Comparison of ENCODE assay signal across 16 mouse cellular contexts in the genomic region with DNA sequence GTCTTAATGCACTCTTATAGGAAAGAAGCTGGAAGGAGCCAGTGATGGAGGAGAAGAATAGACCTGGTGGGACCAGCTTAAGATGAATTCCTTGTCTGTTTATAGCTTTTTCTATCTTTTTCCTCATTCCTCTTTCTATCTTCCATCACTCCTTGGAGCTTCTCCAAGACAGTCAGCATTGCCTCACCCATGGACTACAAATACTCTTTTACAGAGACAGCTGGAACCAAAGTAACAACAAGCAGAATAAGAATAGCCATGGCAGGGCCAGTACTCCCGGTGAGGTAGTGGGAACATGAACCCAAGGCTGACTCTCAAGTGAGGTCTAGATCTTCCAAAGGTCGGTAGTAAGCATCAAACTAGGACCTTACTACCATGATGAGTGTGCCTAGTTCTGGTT. TPM values are rescaled to one million over a fixed set of nuclear protein-coding genes. Genes with fewer than 3 reads are reported as not detected.
DNase-seq lines count a peak whose midpoint lies in the region; ATAC-seq and TF ChIP-seq lines count a peak whose summit lies in the region.
"Had no signal": no experiment of that assay in that cellular context is flagged by ENCODE, and none has a peak within 500 bp of the region (broad histone marks: within the 10 kb centered on the region; RNA-seq: fewer than 3 reads in every experiment).

No protein-coding gene starts in this region.

- no peak overlapping the region for H3K4me2 ChIP-seq in limb, embryonic 12.5 days
- no peak overlapping the region for H3K4me2 ChIP-seq in limb, embryonic 14.5 days (replicated peaks; ENCODE audit: low read depth, low read length, severe bottlenecking)
- no peak overlapping the region for H3K4me2 ChIP-seq in liver, embryonic 11.5 days
- H3K4me2 ChIP-seq: embryonic facial prominence, embryonic 13.5 days; heart, embryonic 12.5 days had no signal

- H3K9me3 ChIP-seq in limb, embryonic 12.5 days = no peaks in the 10 kb centered on the region
- H3K9me3 ChIP-seq in limb, embryonic 10.5 days (replicated peaks) = no peaks in the 10 kb centered on the region
- H3K9me3 ChIP-seq in limb, embryonic 14.5 days (ENCODE audit: control insufficient read depth, low read length) = no peaks in the 10 kb centered on the region
- H3K9me3 ChIP-seq in liver, embryonic 11.5 days (ENCODE audit: control insufficient read depth, low read length) = no peaks in the 10 kb centered on the region
- H3K9me3 ChIP-seq: embryonic facial prominence, embryonic 13.5 days; heart, embryonic 12.5 days had no signal

- H3K27ac ChIP-seq in gastrocnemius, adult 2 months = peak overlapping the region; percentile 28
- peak overlapping the region; percentile 85; the same call in 1 of the 2 replicates for H3K27ac ChIP-seq in limb, embryonic 12.5 days
- H3K27ac ChIP-seq in limb, embryonic 10.5 days = no peak overlapping the region
- H3K27ac ChIP-seq in limb, embryonic 14.5 days (replicated peaks; ENCODE audit: low read depth, low read length) = peak overlapping the region; percentile 79
- H3K27ac ChIP-seq in liver, embryonic 11.5 days (ENCODE audit: low read depth, low read length) = no peak overlapping the region

- intact Hi-C loops in gastrocnemius, adult 2 months (cut with DNase I) = no loop called here

- no peak for TF ChIP-seq CTCF in gastrocnemius, adult 2 months (IDR thresholded peaks at IDR 0.05)

- peaks cover 13% of the 10 kb centered on the region for H3K36me3 ChIP-seq in limb, embryonic 12.5 days
- peaks cover 10% of the 10 kb centered on the region for H3K36me3 ChIP-seq in limb, embryonic 10.5 days
- 0 out of 2 replicates have a peak, but pooled peaks cover 8% of the 10 kb centered on the region for H3K36me3 ChIP-seq in limb, embryonic 14.5 days (ENCODE audit: control insufficient read depth, insufficient read depth, low read length)
- H3K36me3 ChIP-seq in liver, embryonic 11.5 days (ENCODE audit: control insufficient read depth, insufficient read depth, low read length) = no peaks in the 10 kb centered on the region

- no peak for TF ChIP-seq POLR2A in limb, embryonic 14.5 days (IDR thresholded peaks at IDR 0.05; ENCODE audit: borderline replicate concordance, extremely low read depth, insufficient read depth, insufficient read length)

- no peaks in the 10 kb centered on the region for H3K27me3 ChIP-seq in limb, embryonic 12.5 days
- no peaks in the 10 kb centered on the region for H3K27me3 ChIP-seq in limb, embryonic 10.5 days (ENCODE audit: low read depth, poor library complexity, severe bottlenecking)
- H3K27me3 ChIP-seq in limb, embryonic 14.5 days (ENCODE audit: control insufficient read depth, insufficient read depth, low read length) = no peaks in the 10 kb centered on the region
- no peaks in the 10 kb centered on the region for H3K27me3 ChIP-seq in liver, embryonic 11.5 days (replicated peaks; ENCODE audit: control insufficient read depth, insufficient read depth, low read length)
- H3K27me3 ChIP-seq: embryonic facial prominence, embryonic 13.5 days; heart, embryonic 12.5 days had no signal

- no peak for ATAC-seq in limb, embryonic 12.5 days (ENCODE audit: insufficient number of reproducible peaks, insufficient read depth, low FRiP score, low TSS enrichment, low read depth)
- no peak for ATAC-seq in limb, embryonic 14.5 days (ENCODE audit: low FRiP score, low read depth)
- no peak for ATAC-seq in liver, embryonic 11.5 days (replicated peaks; ENCODE audit: low FRiP score)
- ATAC-seq: forebrain, embryonic 14.5 days had no signal

- no peak overlapping the region for H3K4me3 ChIP-seq in gastrocnemius, adult 2 months
- H3K4me3 ChIP-seq in limb, embryonic 12.5 days (replicated peaks) = no peak overlapping the region
- no peak overlapping the region for H3K4me3 ChIP-seq in limb, embryonic 10.5 days
- no peak overlapping the region for H3K4me3 ChIP-seq in limb, embryonic 14.5 days (replicated peaks; ENCODE audit: low read length)
- H3K4me3 ChIP-seq in liver, embryonic 11.5 days (ENCODE audit: low read depth, low read length) = no peak overlapping the region
- H3K4me3 ChIP-seq: embryonic facial prominence, embryonic 13.5 days; heart, embryonic 12.5 days had no signal

- no peak overlapping the region for H3K9ac ChIP-seq in limb, embryonic 12.5 days (replicated peaks)
- H3K9ac ChIP-seq in limb, embryonic 14.5 days (ENCODE audit: low read depth, low read length, severe bottlenecking) = no peak overlapping the region
- H3K9ac ChIP-seq in liver, embryonic 11.5 days (ENCODE audit: low read depth, low read length) = no peak overlapping the region
- H3K9ac ChIP-seq: embryonic facial prominence, embryonic 13.5 days; heart, embryonic 12.5 days had no signal

- WGBS in limb, embryonic 12.5 days = 90% methylated on average over 2 of the region's 2 CpGs
- WGBS in limb, embryonic 10.5 days = 91% methylated on average over 2 of the region's 2 CpGs
- 90% methylated on average over 2 of the region's 2 CpGs for WGBS in limb, embryonic 14.5 days
- WGBS in liver, embryonic 11.5 days = 79% methylated on average over 2 of the region's 2 CpGs

- peaks cover 19% of the 10 kb centered on the region for H3K4me1 ChIP-seq in limb, embryonic 12.5 days (replicated peaks)
- peaks cover 28% of the 10 kb centered on the region for H3K4me1 ChIP-seq in limb, embryonic 10.5 days
- H3K4me1 ChIP-seq in limb, embryonic 14.5 days (ENCODE audit: control insufficient read depth, insufficient read depth, low read length) = peaks cover 16% of the 10 kb centered on the region
- peaks cover 11% of the 10 kb centered on the region for H3K4me1 ChIP-seq in liver, embryonic 11.5 days (replicated peaks; ENCODE audit: control insufficient read depth, insufficient read depth, low read length)

- no peak for DNase-seq in gastrocnemius, adult 2 months
- no peak for DNase-seq in gastrocnemius, adult 8-10 months (ENCODE audit: low spot score in 2 of 2)
- DNase-seq in limb, embryonic 10.5 days (ENCODE audit: low spot score) = no peak
- DNase-seq in limb, embryonic 14.5 days (ENCODE audit: low spot score) = no peak
- DNase-seq in liver, embryonic 11.5 days (ENCODE audit: low spot score) = no peak
- no peak for DNase-seq in retina, embryonic 14.5 days (ENCODE audit: low spot score)
- DNase-seq: adrenal gland, adult 8-10 months; cerebellum, adult 11 months; cerebellum, adult 9-11 months; cerebellum, postnatal 36 days; gastrocnemius, postnatal 14 days; heart, postnatal 36 days had no signal

RNA-seq across cellular contexts. Expression of gene Fgfrl1, which starts 20.9 kb away (rescaled TPM):
- total RNA-seq in gastrocnemius, adult 2 months (2021) = 10 to 100 TPM; 18.0 to 45.2 TPM
- 10 to 100 TPM; 23.6 to 25.6 (median 24.4) TPM for total RNA-seq in gastrocnemius, adult 8-10 months (2022)
- 55.2 and 61.3 TPM in 2 replicates for polyA plus RNA-seq in limb, embryonic 12.5 days (2016; fragmentation: Nextera tagmentation; extraction: Ambion mirVana)
- 35.9 and 43.1 TPM in 2 replicates for polyA plus RNA-seq in limb, embryonic 10.5 days (2016; fragmentation: Nextera tagmentation; extraction: Ambion mirVana)
- polyA plus RNA-seq in limb, embryonic 14.5 days (2012; rRNA removed) = 119 and 158 TPM in 2 replicates
- polyA plus RNA-seq in limb, embryonic 14.5 days (2014; fragmentation: Nextera tagmentation; extraction: Ambion mirVana) = 46.5 and 51.8 TPM in 2 replicates
- polyA plus RNA-seq in liver, embryonic 11.5 days (2014; fragmentation: Nextera tagmentation; extraction: Ambion mirVana) = 21.3 and 22.1 TPM in 2 replicates

RNA-seq across cellular contexts. Expression of gene Slc26a1, which starts 37.7 kb away (rescaled TPM):
- not detected for total RNA-seq in gastrocnemius, adult 2 months (2021)
- not detected for total RNA-seq in gastrocnemius, adult 8-10 months (2022)
- 1.1 and 1.7 TPM in 2 replicates for polyA plus RNA-seq in limb, embryonic 12.5 days (2016; fragmentation: Nextera tagmentation; extraction: Ambion mirVana)
- 0.43 and 0.61 TPM in 2 replicates for polyA plus RNA-seq in limb, embryonic 10.5 days (2016; fragmentation: Nextera tagmentation; extraction: Ambion mirVana)
- 1.3 and 2.6 TPM in 2 replicates for polyA plus RNA-seq in limb, embryonic 14.5 days (2012; rRNA removed)
- 1.1 and 1.4 TPM in 2 replicates for polyA plus RNA-seq in limb, embryonic 14.5 days (2014; fragmentation: Nextera tagmentation; extraction: Ambion mirVana)
- polyA plus RNA-seq in liver, embryonic 11.5 days (2014; fragmentation: Nextera tagmentation; extraction: Ambion mirVana) = 11.6 and 14.4 TPM in 2 replicates
- total RNA-seq: gastrocnemius, postnatal 14 days; heart, postnatal 36 days had no signal

RNA-seq across cellular contexts. Expression of gene Dgkq, which starts 43.6 kb away (rescaled TPM):
- total RNA-seq in gastrocnemius, adult 2 months (2021) = 1 to 10 TPM; 3.9 to 4.6 TPM
- total RNA-seq in gastrocnemius, adult 8-10 months (2022) = 1 to 10 TPM; 2.6 to 4.6 (median 3.1) TPM
- 17.6 and 17.7 TPM in 2 replicates for polyA plus RNA-seq in limb, embryonic 12.5 days (2016; fragmentation: Nextera tagmentation; extraction: Ambion mirVana)
- 10.6 and 13.4 TPM in 2 replicates for polyA plus RNA-seq in limb, embryonic 10.5 days (2016; fragmentation: Nextera tagmentation; extraction: Ambion mirVana)
- 35.3 and 40.5 TPM in 2 replicates for polyA plus RNA-seq in limb, embryonic 14.5 days (2012; rRNA removed)
- 12.5 and 13.3 TPM in 2 replicates for polyA plus RNA-seq in limb, embryonic 14.5 days (2014; fragmentation: Nextera tagmentation; extraction: Ambion mirVana)
- polyA plus RNA-seq in liver, embryonic 11.5 days (2014; fragmentation: Nextera tagmentation; extraction: Ambion mirVana) = 5.8 and 8.8 TPM in 2 replicates

RNA-seq across cellular contexts. Expression of gene Idua, which starts 53.0 kb away (rescaled TPM):
- 10 to 100 TPM; 11.8 to 12.5 TPM for total RNA-seq in gastrocnemius, adult 2 months (2021)
- total RNA-seq in gastrocnemius, adult 8-10 months (2022) = 1 to 10 TPM; 8.3 to 9.8 (median 9.2) TPM
- polyA plus RNA-seq in limb, embryonic 12.5 days (2016; fragmentation: Nextera tagmentation; extraction: Ambion mirVana) = 13.1 and 13.6 TPM in 2 replicates
- 9.6 and 11.8 TPM in 2 replicates for polyA plus RNA-seq in limb, embryonic 10.5 days (2016; fragmentation: Nextera tagmentation; extraction: Ambion mirVana)
- polyA plus RNA-seq in limb, embryonic 14.5 days (2012; rRNA removed) = 21.4 and 26.8 TPM in 2 replicates
- 15.6 and 17.1 TPM in 2 replicates for polyA plus RNA-seq in limb, embryonic 14.5 days (2014; fragmentation: Nextera tagmentation; extraction: Ambion mirVana)
- polyA plus RNA-seq in liver, embryonic 11.5 days (2014; fragmentation: Nextera tagmentation; extraction: Ambion mirVana) = 9.8 and 10.1 TPM in 2 replicates

Comparison
In these comparisons a context has a peak if more than half of its experiments do, and no peak if none do; other contexts are left out.
1. H3K27ac ChIP-seq: peak in gastrocnemius, adult 2 months (single experiment), limb, embryonic 12.5 days (single experiment) and limb, embryonic 14.5 days (single experiment); none in limb, embryonic 10.5 days (single experiment) and liver, embryonic 11.5 days (single experiment).